Mouse (Mus musculus) Patski (cell line): ENCODE measurements around the gene Tsc22d1. TPM values are rescaled to one million over a fixed set of nuclear protein-coding genes. Genes with fewer than 3 reads are reported as not detected.
A peak's percentile ranks its signal among the peaks of the same experiment; 100 is the strongest.

ENCODE experiments used
- ATAC-seq: fragments of 100-300 bp; one replicate; pipeline ENCODE4 v1.8.0; 2021
- CTCF ChIA-PET: fragments of 350-600 bp; sonication (Branson Sonifier 250); formaldehyde crosslinking; loops from one replicate; lab custom pipeline; 2022; ENCODE audit warnings: inconsistent platforms; lab: Charles Lee
- POLR2A ChIA-PET: fragments of 350-600 bp; sonication (Branson Sonifier 250); formaldehyde crosslinking; loops from one replicate; lab custom pipeline; 2022; ENCODE audit warnings: antibody characterized with exemption, inconsistent platforms; lab: Charles Lee
- DNase-seq: peaks from one replicate; pipeline ENCODE4 v3.0.0-alpha.2; 2011; ENCODE audit warnings: low read depth, low spot score
- H3K27me3 ChIP-seq: fragments of 371-371 bp; one replicate; pipeline ENCODE4 v1.5.1; 2021
- CTCF ChIP-seq: fragments of 100-300 bp; IDR thresholded peaks from one replicate; pipeline ENCODE4 v1.5.1; 2021
- in situ Hi-C: fragments of 300-500 bp; cut with MboI; formaldehyde crosslinking; loops from 3 replicates; pipeline ENCODE4 v1.11.1; 2018; ENCODE audit warnings: low pct_unique_long_range_greater_than_20kb, mixed read lengths
- polyA plus RNA-seq: library from polyadenylated mRNA; unstranded; gene quantifications from one replicate; pipeline ENCODE4 v1.2.3, GENCODE M21; 2021

Gene Tsc22d1
- polyA plus RNA-seq: 4,339 TPM

DNA sequence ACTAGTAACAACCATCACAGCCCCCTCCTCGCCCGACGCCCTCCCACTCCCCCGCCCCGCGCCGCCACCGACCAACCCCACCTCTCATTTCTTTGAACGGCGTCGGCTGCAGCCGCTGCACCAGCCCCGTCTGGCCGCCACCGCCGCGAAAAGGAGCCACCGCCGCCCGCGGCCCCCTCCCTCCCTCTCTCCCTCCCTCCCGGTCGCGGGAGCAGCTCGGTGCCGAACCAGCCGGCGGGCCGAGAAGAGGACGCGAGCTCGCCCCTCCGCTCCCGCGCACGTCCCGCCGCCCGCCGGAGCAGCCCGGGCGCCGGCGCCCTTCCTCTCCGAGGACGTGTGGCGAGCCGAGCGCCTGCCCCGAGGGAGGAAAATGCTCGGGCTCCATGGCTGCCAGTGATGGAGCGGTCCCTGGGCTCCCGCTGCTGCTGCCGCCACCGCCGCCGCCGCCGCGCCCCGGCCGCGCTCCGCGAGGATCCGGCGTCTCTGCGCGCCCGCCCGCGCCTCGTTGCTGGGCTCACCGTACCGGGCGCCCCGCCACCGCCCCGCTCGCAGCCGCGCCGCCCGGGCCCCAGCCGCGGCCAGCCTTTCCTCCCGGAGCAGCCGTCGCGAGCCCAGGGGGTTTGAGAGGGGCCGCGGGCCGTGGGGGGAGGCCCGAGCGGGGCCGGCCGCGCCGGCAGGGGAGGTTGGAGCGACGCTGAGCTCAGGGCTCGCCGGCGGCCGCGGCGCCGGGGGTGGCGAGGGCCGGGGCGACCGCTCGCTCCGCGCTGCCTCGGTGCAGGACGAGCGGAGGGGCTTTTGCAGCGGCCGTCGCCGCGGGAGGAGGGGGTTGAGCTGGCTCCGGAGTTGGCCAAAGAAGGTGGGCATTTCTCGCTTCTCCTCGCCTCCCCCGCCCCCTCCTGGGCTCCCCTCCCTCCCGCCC lies at the start of gene Tsc22d1:
Tsc22d1 (plus strand) TSS at position 100 of the 919 bp plus-strand sequence.
- ATAC-seq (peak; percentile 18), DNase-seq (no peak)
- in situ Hi-C loops: loop anchor here (5.0 to 10.0 kb wide), 3 partner anchors 37 to 263 kb away; no protein-coding TSS in a partner anchor
- TF ChIP-seq CTCF: no peak
- POLR2A ChIA-PET: interaction anchor here (0.6 to 1.4 kb wide), 4 partner anchors 10 to 139 kb away, joined by 3 to 4 read pairs (median 3); no protein-coding TSS in a partner anchor
- CTCF ChIA-PET: no interaction called here
- no peaks in the 10 kb centered on the region for H3K27me3 ChIP-seq

DNA sequence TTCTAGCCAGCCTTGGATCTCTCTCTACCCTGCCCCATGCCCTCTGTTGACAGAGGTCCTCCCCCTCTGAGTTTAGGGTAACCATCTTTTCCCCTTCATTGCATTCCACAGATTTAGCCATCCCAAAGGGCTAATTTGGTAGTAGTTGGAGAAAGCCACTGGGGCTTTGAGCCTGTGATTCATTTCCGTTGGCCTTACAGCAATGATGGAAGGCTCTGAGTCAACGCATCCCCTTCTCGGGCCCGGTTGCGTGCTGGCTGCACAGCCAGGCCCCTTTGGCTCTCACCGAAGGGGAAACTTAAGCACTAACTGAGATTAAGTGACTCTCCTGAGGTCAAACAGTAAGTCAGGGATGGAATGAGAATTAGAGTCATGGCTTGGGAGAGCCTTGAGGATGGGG lies 41.1 kb upstream of the Tsc22d1 start:
- in situ Hi-C loops: no loop called here

DNA sequence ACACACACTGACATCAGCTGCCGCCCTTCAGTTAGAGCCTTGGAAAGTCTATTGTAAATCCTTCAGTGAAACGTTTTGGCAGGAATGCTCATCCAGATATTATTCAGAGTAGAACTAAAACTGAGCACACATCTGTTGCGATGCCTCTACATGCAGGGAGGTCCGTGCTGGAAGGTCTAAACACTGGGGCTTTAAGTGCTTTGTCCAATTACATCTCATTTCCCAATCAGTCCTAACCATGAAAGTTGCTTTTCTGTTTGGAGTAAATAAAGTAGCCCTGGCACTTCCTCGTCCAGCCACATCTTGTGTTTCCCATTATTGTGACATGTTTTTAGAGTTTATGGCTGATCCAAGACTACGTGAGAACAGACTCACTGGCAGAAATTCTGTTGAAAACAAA lies 40.2 kb upstream of the Tsc22d1 start:
- CTCF ChIA-PET: no interaction called here

More for the DNA sequence above, 41.1 kb upstream of the Tsc22d1 start:
- H3K27me3 ChIP-seq: no peaks in the 10 kb centered on the region
- DNase-seq: peak; percentile 71
- TF ChIP-seq CTCF: no peak
- ChIA-PET CTCF (no interaction called here), POLR2A (no interaction called here)
- ATAC-seq: peak; percentile 84

DNA sequence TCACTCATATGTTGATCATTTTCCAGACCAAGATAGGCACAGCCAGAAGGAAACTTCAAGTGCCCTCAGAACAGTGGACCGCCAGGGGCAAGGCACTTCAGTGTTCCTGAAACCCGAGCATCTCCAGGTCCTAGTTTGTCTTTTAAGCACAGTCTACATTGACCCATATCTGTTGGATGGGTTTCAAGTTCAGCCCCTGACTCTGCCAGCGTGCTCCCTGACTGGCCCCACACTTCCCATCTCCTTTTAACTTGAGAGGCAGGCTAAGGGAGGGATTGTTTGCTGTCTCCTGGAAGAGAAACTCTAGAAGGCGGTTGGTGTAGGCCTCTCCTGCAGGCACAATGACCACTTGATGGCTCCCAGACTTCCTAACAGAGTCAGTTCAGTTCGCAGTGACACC lies 38.2 kb upstream of the Tsc22d1 start:
- ATAC-seq (no peak), DNase-seq (no peak)
- TF ChIP-seq CTCF: no peak
- in situ Hi-C loops: no loop called here
- CTCF ChIA-PET: interaction anchor here (1.4 kb wide), 1 partner anchor 109 kb away, joined by 3 read pairs; no protein-coding TSS in a partner anchor
- no peaks in the 10 kb centered on the region for H3K27me3 ChIP-seq
- POLR2A ChIA-PET: no interaction called here

More for the DNA sequence above, 40.2 kb upstream of the Tsc22d1 start:
- no peak for ATAC-seq
- no peak for DNase-seq
- POLR2A ChIA-PET: no interaction called here
- no peak for TF ChIP-seq CTCF
- in situ Hi-C loops: no loop called here
- H3K27me3 ChIP-seq: no peaks in the 10 kb centered on the region

DNA sequence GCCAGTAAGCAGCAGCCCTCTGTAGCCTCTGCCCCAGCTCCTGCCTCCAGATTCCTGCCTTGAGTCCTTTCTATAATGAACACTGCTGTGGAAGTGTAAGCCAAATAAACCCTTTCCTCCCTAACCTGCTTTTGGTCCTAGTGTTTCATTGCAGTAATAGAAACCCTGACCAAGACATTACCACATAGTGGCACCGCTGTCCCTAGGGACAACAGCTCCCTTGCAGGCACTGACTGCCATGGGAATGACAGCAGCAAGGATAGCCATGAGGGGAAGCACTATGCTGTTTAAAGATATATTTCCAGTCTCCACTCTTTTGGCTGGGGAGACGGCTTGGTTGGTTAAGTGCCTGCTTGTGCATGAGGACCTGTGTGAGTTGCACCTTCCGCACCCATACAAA lies 35.4 kb upstream of the Tsc22d1 start:
- in situ Hi-C loops: no loop called here
- ChIA-PET CTCF (interaction anchor here (1.5 to 1.9 kb wide), 3 partner anchors 11 to 19 kb away, joined by 3 to 7 read pairs (median 4); no protein-coding TSS in a partner anchor), POLR2A (no interaction called here)
- H3K27me3 ChIP-seq: no peaks in the 10 kb centered on the region
- no peak for DNase-seq
- no peak for TF ChIP-seq CTCF
- ATAC-seq: no peak

DNA sequence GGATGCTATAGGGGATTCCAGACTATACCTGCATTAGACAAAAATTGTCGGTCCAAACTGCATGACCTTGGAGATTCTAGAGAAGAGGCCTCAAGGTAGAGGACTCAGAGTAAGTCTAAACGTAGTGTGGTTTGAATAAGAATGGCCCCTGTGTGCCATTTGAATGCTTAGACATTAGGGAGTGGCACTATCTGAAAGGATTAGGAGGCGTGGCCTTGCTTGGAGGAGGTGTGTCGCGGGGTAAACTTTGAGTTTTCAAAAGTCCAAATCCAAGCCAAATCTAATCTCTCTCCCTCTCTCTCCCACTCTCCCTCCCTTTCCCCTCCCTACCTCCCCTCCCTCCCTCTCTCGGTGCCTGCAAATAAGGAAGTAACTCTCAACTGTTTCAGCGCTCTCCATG lies 26.7 kb upstream of the Tsc22d1 start:
- in situ Hi-C loops: no loop called here

DNA sequence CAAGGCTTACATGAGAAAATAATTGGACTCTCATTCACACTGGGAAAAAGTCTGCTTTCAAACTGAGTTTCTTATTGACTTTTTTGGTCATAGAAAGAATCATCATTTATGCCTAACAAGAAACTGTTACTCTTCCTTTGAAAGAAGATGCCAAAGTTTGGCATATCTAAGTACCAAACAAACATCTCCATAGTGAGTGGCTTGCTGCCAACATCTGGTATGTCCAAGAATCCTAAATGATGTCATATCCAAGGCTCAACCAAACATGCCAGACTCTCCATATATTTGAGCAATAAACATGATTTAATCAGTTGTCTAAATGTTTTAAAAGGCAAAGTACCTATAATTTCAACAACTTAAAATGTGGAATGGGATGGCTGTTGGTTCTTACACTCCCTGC lies 16.5 kb upstream of the Tsc22d1 start:
- H3K27me3 ChIP-seq: no peaks in the 10 kb centered on the region
- CTCF ChIA-PET: no interaction called here
- in situ Hi-C loops: no loop called here
- no peak for TF ChIP-seq CTCF
- POLR2A ChIA-PET: no interaction called here
- DNase-seq (no peak), ATAC-seq (no peak)

More for the DNA sequence above, 26.7 kb upstream of the Tsc22d1 start:
- ChIA-PET CTCF (no interaction called here), POLR2A (no interaction called here)
- TF ChIP-seq CTCF: no peak
- ATAC-seq (no peak), DNase-seq (no peak)
- H3K27me3 ChIP-seq: no peaks in the 10 kb centered on the region

DNA sequence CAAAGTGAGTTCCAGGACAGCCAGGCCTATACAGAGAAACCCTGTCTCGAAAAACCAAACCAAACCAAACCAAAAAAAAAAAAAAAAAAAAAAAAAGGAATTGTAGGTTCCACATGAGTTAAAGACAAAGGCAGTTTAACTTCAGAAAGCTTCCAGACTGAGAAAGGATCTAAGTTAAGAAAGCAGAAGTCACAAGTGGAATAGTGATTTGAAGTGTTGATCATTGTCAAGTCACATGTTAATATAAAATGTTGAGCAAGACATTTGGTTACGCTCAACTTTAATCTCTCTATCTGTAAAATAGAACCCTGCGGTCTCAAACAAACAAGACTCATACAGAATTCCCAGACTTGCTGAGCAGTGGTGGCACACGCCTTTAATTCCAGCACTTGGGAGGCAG lies 12.2 kb upstream of the Tsc22d1 start:
- CTCF ChIA-PET: no interaction called here
- DNase-seq (no peak), ATAC-seq (no peak)
- POLR2A ChIA-PET: interaction anchor here (1.1 kb wide), 1 partner anchor 11 kb away, joined by 3 read pairs; no protein-coding TSS in a partner anchor
- in situ Hi-C loops: no loop called here
- TF ChIP-seq CTCF: no peak
- no peaks in the 10 kb centered on the region for H3K27me3 ChIP-seq

DNA sequence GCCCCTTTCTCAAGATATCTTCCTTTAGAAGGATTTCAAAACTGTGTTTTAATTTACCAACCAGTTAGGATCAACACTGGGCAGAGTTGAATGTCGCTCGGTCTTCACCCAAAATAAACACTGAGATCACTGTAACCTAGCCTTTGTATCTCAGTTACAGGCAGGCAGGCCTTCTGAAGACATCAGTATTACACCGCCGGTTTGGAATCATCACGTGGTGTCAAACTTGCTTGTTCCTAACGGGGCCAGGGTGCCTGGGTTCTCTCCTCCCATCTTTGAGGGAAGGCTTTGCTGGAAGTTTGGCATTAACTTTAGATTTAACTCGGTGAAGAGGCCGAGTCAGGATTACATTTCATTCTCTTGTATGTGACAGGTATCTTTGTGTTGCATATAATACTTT lies 5.7 kb upstream of the Tsc22d1 start:
- POLR2A ChIA-PET: no interaction called here
- no peak for TF ChIP-seq CTCF
- in situ Hi-C loops: no loop called here

DNA sequence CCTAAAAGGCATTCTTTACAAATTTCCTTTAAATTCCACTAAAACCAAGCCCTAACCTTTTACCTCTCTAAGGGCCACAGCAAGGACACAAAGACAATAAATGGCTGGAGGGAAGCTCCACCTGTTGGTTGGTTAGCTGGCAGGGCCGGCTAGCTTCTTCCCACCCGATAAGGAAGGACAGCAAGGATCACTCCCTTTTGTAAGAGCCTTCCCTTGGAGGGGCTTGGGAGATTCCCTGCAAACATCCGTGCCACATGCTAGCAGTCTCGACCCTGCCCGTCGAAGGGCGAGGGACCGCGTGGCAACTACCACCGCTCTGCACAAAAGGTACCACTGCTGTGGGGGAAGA lies 1.0 kb upstream of the Tsc22d1 start:
- in situ Hi-C loops: loop anchor here (10.0 kb wide), 1 partner anchor 59 kb away; no protein-coding TSS in a partner anchor
- CTCF ChIA-PET: interaction anchor here (1.3 kb wide), 1 partner anchor 196 kb away, joined by 3 read pairs; no protein-coding TSS in a partner anchor
- ATAC-seq (no peak), DNase-seq (no peak)
- POLR2A ChIA-PET: interaction anchor here (1.0 to 1.5 kb wide), 3 partner anchors 11 to 104 kb away, joined by 3 read pairs; no protein-coding TSS in a partner anchor
- H3K27me3 ChIP-seq: no peaks in the 10 kb centered on the region
- TF ChIP-seq CTCF: no peak

More for the DNA sequence above, 5.7 kb upstream of the Tsc22d1 start:
- CTCF ChIA-PET: no interaction called here
- DNase-seq: no peak
- no peak for ATAC-seq
- H3K27me3 ChIP-seq: no peaks in the 10 kb centered on the region
